ENCODE assay signal across 8 mouse cellular contexts in genomic region chr2:10047758-10048436, GRCm38 (mm10). TPM values are rescaled to one million over a fixed set of nuclear protein-coding genes. Genes with fewer than 3 reads are reported as not detected.
A peak's percentile ranks its signal among the peaks of the same experiment; 100 is the strongest.
DNase-seq lines count a peak whose midpoint lies in the region; ATAC-seq and TF ChIP-seq lines count a peak whose summit lies in the region.

No protein-coding gene starts in this region.

- peak overlapping the region; percentile 88 for H3K4me2 ChIP-seq in forebrain, postnatal 0 days (ENCODE audit: low read depth)
- H3K4me2 ChIP-seq in intestine, embryonic 16.5 days (ENCODE audit: low read depth, low read length) = peak overlapping the region; percentile 78
- H3K4me2 ChIP-seq in lung, embryonic 14.5 days = peak overlapping the region; percentile 69
- H3K4me2 ChIP-seq in neural tube, embryonic 14.5 days (ENCODE audit: low read depth, low read length) = peak overlapping the region; percentile 85

- no peaks in the 10 kb centered on the region for H3K9me3 ChIP-seq in forebrain, postnatal 0 days (ENCODE audit: low read length)
- H3K9me3 ChIP-seq in intestine, embryonic 16.5 days (ENCODE audit: control insufficient read depth, low read length) = no peaks in the 10 kb centered on the region
- H3K9me3 ChIP-seq in lung, embryonic 14.5 days (ENCODE audit: low read depth, low read length) = no peaks in the 10 kb centered on the region
- no peaks in the 10 kb centered on the region for H3K9me3 ChIP-seq in neural tube, embryonic 14.5 days (ENCODE audit: control insufficient read depth, low read length)

- peak; percentile 48 for TF ChIP-seq CTCF in forebrain, postnatal 0 days (IDR thresholded peaks at IDR 0.05; ENCODE audit: low read depth)
- TF ChIP-seq CTCF in lung, embryonic 14.5 days (IDR thresholded peaks at IDR 0.05; ENCODE audit: low read depth) = peak; percentile 34

- 2% methylated on average over 45 of the region's 47 CpGs for WGBS in forebrain, postnatal 0 days
- under 1% methylated on average over 47 of the region's 47 CpGs for WGBS in intestine, embryonic 16.5 days
- 0% methylated on average over 47 of the region's 47 CpGs for WGBS in lung, embryonic 14.5 days
- WGBS in neural tube, embryonic 14.5 days = under 1% methylated on average over 46 of the region's 47 CpGs

- peak overlapping the region; percentile 75 for H3K9ac ChIP-seq in forebrain, postnatal 0 days
- peak overlapping the region; percentile 90 for H3K9ac ChIP-seq in intestine, embryonic 16.5 days (ENCODE audit: low read depth, low read length)
- H3K9ac ChIP-seq in lung, embryonic 14.5 days = peak overlapping the region; percentile 83
- H3K9ac ChIP-seq in neural tube, embryonic 14.5 days (replicated peaks; ENCODE audit: low read depth, low read length) = peak overlapping the region; percentile 68

- H3K36me3 ChIP-seq in forebrain, postnatal 0 days (ENCODE audit: insufficient read depth) = no peaks in the 10 kb centered on the region
- no peaks in the 10 kb centered on the region for H3K36me3 ChIP-seq in intestine, embryonic 16.5 days (ENCODE audit: control insufficient read depth, insufficient read depth, low read length)
- H3K36me3 ChIP-seq in lung, embryonic 14.5 days (ENCODE audit: insufficient read depth) = no peaks in the 10 kb centered on the region
- H3K36me3 ChIP-seq in neural tube, embryonic 14.5 days (ENCODE audit: control insufficient read depth, insufficient read depth, low read length) = no peaks in the 10 kb centered on the region

- no peaks in the 10 kb centered on the region; the same call in none of the 2 replicates for H3K4me1 ChIP-seq in forebrain, postnatal 0 days (ENCODE audit: insufficient read depth)
- peaks cover 6% of the 10 kb centered on the region; the same call in 1 of the 2 replicates for H3K4me1 ChIP-seq in intestine, embryonic 16.5 days (ENCODE audit: control insufficient read depth, insufficient read depth, low read length)
- no peaks in the 10 kb centered on the region for H3K4me1 ChIP-seq in lung, embryonic 14.5 days (ENCODE audit: insufficient read depth)
- peaks cover 11% of the 10 kb centered on the region for H3K4me1 ChIP-seq in neural tube, embryonic 14.5 days (ENCODE audit: control insufficient read depth, insufficient read depth, low read length)

- H3K4me3 ChIP-seq in forebrain, postnatal 0 days (ENCODE audit: low read depth, low read length) = peak overlapping the region; percentile 93
- H3K4me3 ChIP-seq in intestine, embryonic 16.5 days (ENCODE audit: low read length) = peak overlapping the region; percentile 92
- H3K4me3 ChIP-seq in lung, embryonic 14.5 days (ENCODE audit: low read depth, low read length) = peak overlapping the region; percentile 99
- H3K4me3 ChIP-seq in neural tube, embryonic 14.5 days (ENCODE audit: low read depth, low read length) = peak overlapping the region; percentile 89

- peak; percentile 10 for ATAC-seq in CD4-positive, CD25-positive, alpha-beta regulatory T cell, adult 4 months
- ATAC-seq in forebrain, postnatal 0 days = peak; percentile 75
- ATAC-seq in intestine, embryonic 16.5 days = peak; percentile 75
- peak; percentile 72 for ATAC-seq in lung, embryonic 14.5 days (ENCODE audit: insufficient read depth)
- ATAC-seq in neural tube, embryonic 14.5 days (ENCODE audit: low read depth) = peak; percentile 82

- DNase-seq in 3T3-L1 (ENCODE audit: low read depth, low spot score) = peak; percentile 63
- peak; percentile 30 for DNase-seq in c-Kit-negative CD71-positive TER-119-positive erythroid progenitor cells, embryonic 14.5 days (ENCODE audit: low read depth, low spot score)
- peak; percentile 54 for DNase-seq in forebrain, postnatal 0 days
- DNase-seq in lung, embryonic 14.5 days = peak; percentile 63
- peak; percentile 24 for DNase-seq in yolk sac, embryonic 10.5 days (ENCODE audit: low spot score)

- no peaks in the 10 kb centered on the region for H3K27me3 ChIP-seq in forebrain, postnatal 0 days (ENCODE audit: insufficient read depth, low read length)
- no peaks in the 10 kb centered on the region for H3K27me3 ChIP-seq in intestine, embryonic 16.5 days (replicated peaks; ENCODE audit: control insufficient read depth, insufficient read depth, low read length)
- H3K27me3 ChIP-seq in lung, embryonic 14.5 days (ENCODE audit: insufficient read depth, low read length) = no peaks in the 10 kb centered on the region
- no peaks in the 10 kb centered on the region for H3K27me3 ChIP-seq in neural tube, embryonic 14.5 days (ENCODE audit: control insufficient read depth, insufficient read depth, low read length)

- peak overlapping the region; percentile 85 for H3K27ac ChIP-seq in forebrain, postnatal 0 days (ENCODE audit: low read depth, low read length)
- H3K27ac ChIP-seq in intestine, embryonic 16.5 days (ENCODE audit: low read length) = no peak overlapping the region
- H3K27ac ChIP-seq in lung, embryonic 14.5 days (ENCODE audit: low read depth) = 0 out of 2 replicates have a peak overlapping the region, but pooled peaks have one; percentile 24
- H3K27ac ChIP-seq in neural tube, embryonic 14.5 days (ENCODE audit: low read depth, low read length) = peak overlapping the region; percentile 55

RNA-seq across cellular contexts. Expression of gene Taf3, which starts 0.5 kb away (rescaled TPM):
- 10 to 100 TPM; 16.5 to 17.0 TPM for polyA plus RNA-seq in CD4-positive, CD25-positive, alpha-beta regulatory T cell, adult 4 months (2017; shearing (Covaris generic))
- total RNA-seq in forebrain, postnatal 0 days (2014; rRNA removed) = 3.5 and 4.1 TPM in 2 replicates
- 6.2 and 9.6 TPM in 2 replicates for polyA plus RNA-seq in forebrain, postnatal 0 days (2015; fragmentation: Nextera tagmentation; extraction: Ambion mirVana)
- polyA plus RNA-seq in intestine, embryonic 16.5 days (2015; fragmentation: Nextera tagmentation; extraction: Ambion mirVana) = 8.9 TPM in 2 replicates
- 15.9 and 16.0 TPM in 2 replicates for polyA plus RNA-seq in lung, embryonic 14.5 days (2014; fragmentation: Nextera tagmentation; extraction: Ambion mirVana)
- 14.3 and 14.7 TPM in 2 replicates for polyA plus RNA-seq in neural tube, embryonic 14.5 days (2014; fragmentation: Nextera tagmentation; extraction: Ambion mirVana)

RNA-seq across cellular contexts. Expression of gene Atp5c1, which starts 32.4 kb away (rescaled TPM):
- 100 to 1,000 TPM; 553 to 566 TPM for polyA plus RNA-seq in CD4-positive, CD25-positive, alpha-beta regulatory T cell, adult 4 months (2017; shearing (Covaris generic))
- total RNA-seq in forebrain, postnatal 0 days (2014; rRNA removed) = 519 and 627 TPM in 2 replicates
- polyA plus RNA-seq in forebrain, postnatal 0 days (2015; fragmentation: Nextera tagmentation; extraction: Ambion mirVana) = 663 and 775 TPM in 2 replicates
- 986 and 1,011 TPM in 2 replicates for polyA plus RNA-seq in intestine, embryonic 16.5 days (2015; fragmentation: Nextera tagmentation; extraction: Ambion mirVana)
- polyA plus RNA-seq in lung, embryonic 14.5 days (2014; fragmentation: Nextera tagmentation; extraction: Ambion mirVana) = 552 and 584 TPM in 2 replicates
- 612 and 652 TPM in 2 replicates for polyA plus RNA-seq in neural tube, embryonic 14.5 days (2014; fragmentation: Nextera tagmentation; extraction: Ambion mirVana)

RNA-seq across cellular contexts. Expression of gene Kin, which starts 32.5 kb away (rescaled TPM):
- polyA plus RNA-seq in CD4-positive, CD25-positive, alpha-beta regulatory T cell, adult 4 months (2017; shearing (Covaris generic)) = 10 to 100 TPM; 24.9 to 38.3 TPM
- 14.6 and 17.9 TPM in 2 replicates for total RNA-seq in forebrain, postnatal 0 days (2014; rRNA removed)
- 14.1 and 17.5 TPM in 2 replicates for polyA plus RNA-seq in forebrain, postnatal 0 days (2015; fragmentation: Nextera tagmentation; extraction: Ambion mirVana)
- 17.9 and 22.7 TPM in 2 replicates for polyA plus RNA-seq in intestine, embryonic 16.5 days (2015; fragmentation: Nextera tagmentation; extraction: Ambion mirVana)
- polyA plus RNA-seq in lung, embryonic 14.5 days (2014; fragmentation: Nextera tagmentation; extraction: Ambion mirVana) = 29.2 and 32.3 TPM in 2 replicates
- 26.8 and 29.5 TPM in 2 replicates for polyA plus RNA-seq in neural tube, embryonic 14.5 days (2014; fragmentation: Nextera tagmentation; extraction: Ambion mirVana)

Comparison
In these comparisons a context has a peak if more than half of its experiments do, and no peak if none do; other contexts are left out.
1. ATAC-seq: peak in every context shown above with its lines; median percentile 82 in neural tube, embryonic 14.5 days; 75 in forebrain, postnatal 0 days; 75 in intestine, embryonic 16.5 days; 72 in lung, embryonic 14.5 days; 10 in CD4-positive, CD25-positive, alpha-beta regulatory T cell, adult 4 months.